Comparison of ENCODE assay signal across 23 mouse cellular contexts in the genomic region with DNA sequence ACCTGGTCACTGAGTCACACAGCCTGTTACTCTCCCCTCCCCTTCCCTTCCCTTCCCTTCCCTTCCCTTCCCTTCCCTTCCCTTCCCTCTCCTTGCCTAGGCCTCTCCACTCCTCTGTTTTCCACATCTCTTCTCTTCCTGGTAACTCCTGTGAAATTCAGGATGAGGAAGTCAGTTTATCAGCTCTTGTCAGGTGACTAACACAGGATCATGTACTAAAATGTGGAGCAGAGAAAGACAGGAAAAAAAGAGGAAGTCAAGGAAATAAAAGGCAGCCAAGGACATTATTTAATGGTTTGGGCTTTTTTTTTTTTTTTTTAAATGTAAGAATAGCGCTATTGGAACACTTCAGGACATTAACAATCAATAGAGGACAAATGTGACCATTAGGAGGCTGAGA. TPM values are rescaled to one million over a fixed set of nuclear protein-coding genes. Genes with fewer than 3 reads are reported as not detected.
DNase-seq lines count a peak whose midpoint lies in the region; ATAC-seq and TF ChIP-seq lines count a peak whose summit lies in the region.
"Had no signal": no experiment of that assay in that cellular context is flagged by ENCODE, and none has a peak within 500 bp of the region (broad histone marks: within the 10 kb centered on the region; RNA-seq: fewer than 3 reads in every experiment).

No protein-coding gene starts in this region.

- H3K4me1 ChIP-seq in MEL (ENCODE audit: control insufficient read depth in 1 of 2, insufficient read depth in 2 of 2, low read length in 2 of 2) = peaks cover 22 to 34% of the 10 kb centered on the region in 2 experiments
- no peaks in the 10 kb centered on the region for H3K4me1 ChIP-seq in intestine, embryonic 15.5 days (replicated peaks)
- no peaks in the 10 kb centered on the region for H3K4me1 ChIP-seq in stomach, postnatal 0 days (replicated peaks; ENCODE audit: control insufficient read depth, insufficient read depth)
- H3K4me1 ChIP-seq: forebrain, embryonic 13.5 days; hindbrain, embryonic 12.5 days; hindbrain, embryonic 15.5 days had no signal

- DNase-seq in MEL (ENCODE audit: low read depth, low spot score) = peak; percentile 82
- no peak for DNase-seq in stomach, postnatal 0 days (ENCODE audit: low spot score)
- no peak for DNase-seq in left cerebral cortex, postnatal 4 days
- no peak for DNase-seq in gastrocnemius, postnatal 10 days
- no peak for DNase-seq in kidney, postnatal 36 days
- DNase-seq: adrenal gland, adult 2 months; adrenal gland, postnatal 25 days; cerebellum, adult 11-12 months; cerebellum, adult 8-10 months; cerebellum, postnatal 10 days; cerebellum, postnatal 36 days; gastrocnemius, postnatal 14 days; heart, adult 18-20 months; heart, postnatal 14 days; heart, postnatal 4 days had no signal

- TF ChIP-seq CTCF in MEL (IDR thresholded peaks at IDR 0.05 in 2 of 3, conservative IDR thresholded peaks at IDR 0.05 in 1 of 3; ENCODE audit: control insufficient read depth in 1 of 3, insufficient read depth in 1 of 3, low read depth in 2 of 3, low read length in 3 of 3, poor library complexity in 1 of 3, severe bottlenecking in 1 of 3) = no peak
- TF ChIP-seq CTCF in stomach, postnatal 0 days (IDR thresholded peaks at IDR 0.05; ENCODE audit: low read depth) = no peak

- no peaks in the 10 kb centered on the region; the same call in 1 of the 2 replicates for H3K79me2 ChIP-seq in MEL (ENCODE audit: control insufficient read depth, insufficient read depth, low read length, poor library complexity)

- H3K27ac ChIP-seq in MEL (ENCODE audit: control insufficient read depth, low read depth, low read length) = peak overlapping the region; percentile 94
- H3K27ac ChIP-seq in intestine, embryonic 15.5 days = no peak overlapping the region
- H3K27ac ChIP-seq in stomach, postnatal 0 days (replicated peaks) = no peak overlapping the region
- H3K27ac ChIP-seq: forebrain, embryonic 10.5 days; forebrain, embryonic 13.5 days; heart, embryonic 10.5 days; heart, embryonic 13.5 days; hindbrain, embryonic 12.5 days; hindbrain, embryonic 15.5 days had no signal

- peak in 1 of 2 experiments; percentile 55; a peak in 1 of 4 replicates for TF ChIP-seq EP300 in MEL (IDR thresholded peaks at IDR 0.05; ENCODE audit: low read depth in 1 of 2, low read length in 2 of 2)
- TF ChIP-seq EP300 in stomach, postnatal 0 days (optimal IDR thresholded peaks at IDR 0.05) = no peak

- WGBS in intestine, embryonic 15.5 days = 84% methylated on average over 1 of the region's 1 CpGs
- 67% methylated on average over 1 of the region's 1 CpGs for WGBS in stomach, postnatal 0 days

- TF ChIP-seq POLR2A in MEL (IDR thresholded peaks at IDR 0.05; ENCODE audit: control insufficient read depth in 1 of 2, insufficient read depth in 1 of 2, low read depth in 1 of 2, low read length in 2 of 2, poor library complexity in 1 of 2) = no peak

- H3K4me3 ChIP-seq in MEL (ENCODE audit: control insufficient read depth in 1 of 2, insufficient read depth in 1 of 2, low read depth in 2 of 2, low read length in 2 of 2) = no peak overlapping the region
- no peak overlapping the region for H3K4me3 ChIP-seq in intestine, embryonic 15.5 days (replicated peaks)
- no peak overlapping the region for H3K4me3 ChIP-seq in stomach, postnatal 0 days (ENCODE audit: low read depth, low read length)
- H3K4me3 ChIP-seq: forebrain, embryonic 10.5 days; forebrain, embryonic 13.5 days; heart, embryonic 10.5 days; heart, embryonic 13.5 days; hindbrain, embryonic 12.5 days; hindbrain, embryonic 15.5 days had no signal

- no peak for TF ChIP-seq RAD21 in MEL (IDR thresholded peaks at IDR 0.05; ENCODE audit: low read depth, low read length)

- H3K4me2 ChIP-seq in intestine, embryonic 15.5 days (replicated peaks) = no peak overlapping the region
- no peak overlapping the region for H3K4me2 ChIP-seq in stomach, postnatal 0 days (replicated peaks; ENCODE audit: low read depth)
- H3K4me2 ChIP-seq: forebrain, embryonic 13.5 days; heart, embryonic 13.5 days; hindbrain, embryonic 12.5 days; hindbrain, embryonic 15.5 days had no signal

- H3K36me3 ChIP-seq in MEL (ENCODE audit: control insufficient read depth in 1 of 2, insufficient read depth in 2 of 2, low read length in 2 of 2) = peaks cover 0 to 37% of the 10 kb centered on the region in 2 experiments; a peak in 2 of 4 replicates
- H3K36me3 ChIP-seq in intestine, embryonic 15.5 days = no peaks in the 10 kb centered on the region
- no peaks in the 10 kb centered on the region for H3K36me3 ChIP-seq in stomach, postnatal 0 days (ENCODE audit: control insufficient read depth, insufficient read depth, low read length)
- H3K36me3 ChIP-seq: forebrain, embryonic 10.5 days; heart, embryonic 10.5 days; heart, embryonic 13.5 days; hindbrain, embryonic 12.5 days; hindbrain, embryonic 15.5 days had no signal

- peak; percentile 23; the same call in 1 of the 2 replicates for ATAC-seq in intestine, embryonic 15.5 days
- peak; percentile 49; the same call in 1 of the 2 replicates for ATAC-seq in stomach, postnatal 0 days (ENCODE audit: low FRiP score, low TSS enrichment)
- ATAC-seq: forebrain, embryonic 13.5 days; forebrain, embryonic 16.5 days had no signal

- H3K9ac ChIP-seq in MEL (ENCODE audit: control insufficient read depth, low read depth, low read length, poor library complexity, severe bottlenecking) = peak overlapping the region; percentile 59
- H3K9ac ChIP-seq in intestine, embryonic 15.5 days = no peak overlapping the region
- no peak overlapping the region for H3K9ac ChIP-seq in stomach, postnatal 0 days (ENCODE audit: low read length)
- H3K9ac ChIP-seq: forebrain, embryonic 13.5 days; heart, embryonic 13.5 days; hindbrain, embryonic 12.5 days; hindbrain, embryonic 15.5 days had no signal

- intact Hi-C loops in left cerebral cortex, postnatal 4 days (cut with DNase I) = no loop called here

- H3K27me3 ChIP-seq in MEL (ENCODE audit: control insufficient read depth in 1 of 2, insufficient read depth in 2 of 2, low read length in 2 of 2) = no peaks in the 10 kb centered on the region
- H3K27me3 ChIP-seq in intestine, embryonic 15.5 days (replicated peaks) = no peaks in the 10 kb centered on the region
- H3K27me3 ChIP-seq in stomach, postnatal 0 days (ENCODE audit: control insufficient read depth, insufficient read depth, low read length) = no peaks in the 10 kb centered on the region
- H3K27me3 ChIP-seq: forebrain, embryonic 13.5 days; heart, embryonic 13.5 days; hindbrain, embryonic 12.5 days; hindbrain, embryonic 15.5 days had no signal

- H3K9me3 ChIP-seq in MEL (replicated peaks; ENCODE audit: insufficient read depth, low read length) = no peaks in the 10 kb centered on the region
- H3K9me3 ChIP-seq in intestine, embryonic 15.5 days = no peaks in the 10 kb centered on the region
- H3K9me3 ChIP-seq in stomach, postnatal 0 days (ENCODE audit: control insufficient read depth, low read length) = no peaks in the 10 kb centered on the region
- H3K9me3 ChIP-seq: forebrain, embryonic 10.5 days; forebrain, embryonic 13.5 days; heart, embryonic 10.5 days; heart, embryonic 13.5 days; hindbrain, embryonic 12.5 days; hindbrain, embryonic 15.5 days had no signal

TF ChIP-seq in MEL, 35 proteins besides CTCF, POLR2A, EP300 and RAD21 (continues in another document):
- no peak for TF ChIP-seq ZC3H11A (IDR thresholded peaks at IDR 0.05; ENCODE audit: low read depth, low read length)
- no peak for TF ChIP-seq ZKSCAN1 (IDR thresholded peaks at IDR 0.05; ENCODE audit: low read depth, low read length)
- TF ChIP-seq SIN3A (IDR thresholded peaks at IDR 0.05; ENCODE audit: low read length) = no peak
- no peak for TF ChIP-seq KAT2A (conservative IDR thresholded peaks at IDR 0.05; ENCODE audit: low read depth, low read length)
- no peak; the same call in 1 of the 2 replicates for TF ChIP-seq MAX (IDR thresholded peaks at IDR 0.05; ENCODE audit: low read length)
- TF ChIP-seq GABPA (IDR thresholded peaks at IDR 0.05; ENCODE audit: low read depth, low read length) = no peak
- TF ChIP-seq USF2 (IDR thresholded peaks at IDR 0.05; ENCODE audit: borderline replicate concordance in 1 of 2, insufficient read depth in 1 of 2, low read depth in 1 of 2, low read length in 2 of 2) = no peak
- no peak for TF ChIP-seq POLR2AphosphoS2 (IDR thresholded peaks at IDR 0.05; ENCODE audit: low read length)
- TF ChIP-seq MEF2A (IDR thresholded peaks at IDR 0.05; ENCODE audit: extremely low read depth, insufficient replicate concordance, low read depth, low read length, poor library complexity, severe bottlenecking) = no peak
- peak; percentile 54 for TF ChIP-seq TAL1 (IDR thresholded peaks at IDR 0.05; ENCODE audit: low read length)
- no peak for TF ChIP-seq TCF12 (IDR thresholded peaks at IDR 0.05; ENCODE audit: low read depth, low read length)
- TF ChIP-seq GATA1 (IDR thresholded peaks at IDR 0.05; ENCODE audit: low read depth, low read length) = peak; percentile 58
- TF ChIP-seq E2F4 (IDR thresholded peaks at IDR 0.05; ENCODE audit: borderline replicate concordance, low read depth, low read length) = peak; percentile 48; the same call in 1 of the 2 replicates
- no peak for TF ChIP-seq CHD2 (IDR thresholded peaks at IDR 0.05; ENCODE audit: low read length)
- no peak for TF ChIP-seq MXI1 (IDR thresholded peaks at IDR 0.05; ENCODE audit: low read depth, low read length)
- no peak for TF ChIP-seq ZMIZ1 (IDR thresholded peaks at IDR 0.05; ENCODE audit: low read depth, low read length)
- no peak for TF ChIP-seq POLR2AphosphoS5 (IDR thresholded peaks at IDR 0.05; ENCODE audit: borderline replicate concordance, low read depth, low read length)
- TF ChIP-seq BHLHE40 (IDR thresholded peaks at IDR 0.05; ENCODE audit: borderline replicate concordance, low read depth, low read length) = peak; percentile 55; the same call in 1 of the 2 replicates
- TF ChIP-seq NELFE (IDR thresholded peaks at IDR 0.05; ENCODE audit: low read depth, low read length) = no peak
- TF ChIP-seq ELF1 (IDR thresholded peaks at IDR 0.05; ENCODE audit: low read depth, low read length) = no peak
- peak; percentile 66 for TF ChIP-seq ETS1 (IDR thresholded peaks at IDR 0.05; ENCODE audit: low read depth, low read length)
- peak; percentile 73 for TF ChIP-seq USF1 (IDR thresholded peaks at IDR 0.05; ENCODE audit: low read depth, low read length)
- TF ChIP-seq JUND (IDR thresholded peaks at IDR 0.05; ENCODE audit: low read depth, low read length) = no peak
- TF ChIP-seq RCOR1 (IDR thresholded peaks at IDR 0.05; ENCODE audit: low read depth, low read length) = no peak

RNA-seq across cellular contexts. Expression of gene Metap2, which starts 12.1 kb away (rescaled TPM):
- total RNA-seq in MEL (2012; rRNA removed) = 326 and 387 TPM in 2 replicates
- polyA plus RNA-seq in MEL (2012; ENCODE audit: insufficient read depth in 1 of 2, insufficient read length in 2 of 2, low read depth in 1 of 2, low replicate concordance in 2 of 2, missing spikeins in 1 of 2) = 1,000 to 10,000 TPM in 1 of 2 experiments, 100 to 1,000 TPM in 1; 921 to 2,567 TPM
- 171 and 194 TPM in 2 replicates for polyA plus RNA-seq in intestine, embryonic 15.5 days (2015; fragmentation: Nextera tagmentation; extraction: Ambion mirVana)
- polyA plus RNA-seq in stomach, postnatal 0 days (2015; fragmentation: Nextera tagmentation; extraction: Ambion mirVana) = 112 and 126 TPM in 2 replicates
- total RNA-seq in left cerebral cortex, postnatal 4 days (2021) = 100 to 1,000 TPM; 151 to 163 TPM
- total RNA-seq in gastrocnemius, postnatal 10 days (2021) = 100 to 1,000 TPM; 200 to 203 TPM
